Mouse (Mus musculus): ENCODE measurements at regions not wholly inside any gene's neighbourhood (a gene's known extent, or its start where the extent isn't known, plus 50 kb on each side); places are given as distances from the start of the nearest gene placed in this dataset.

DNA sequence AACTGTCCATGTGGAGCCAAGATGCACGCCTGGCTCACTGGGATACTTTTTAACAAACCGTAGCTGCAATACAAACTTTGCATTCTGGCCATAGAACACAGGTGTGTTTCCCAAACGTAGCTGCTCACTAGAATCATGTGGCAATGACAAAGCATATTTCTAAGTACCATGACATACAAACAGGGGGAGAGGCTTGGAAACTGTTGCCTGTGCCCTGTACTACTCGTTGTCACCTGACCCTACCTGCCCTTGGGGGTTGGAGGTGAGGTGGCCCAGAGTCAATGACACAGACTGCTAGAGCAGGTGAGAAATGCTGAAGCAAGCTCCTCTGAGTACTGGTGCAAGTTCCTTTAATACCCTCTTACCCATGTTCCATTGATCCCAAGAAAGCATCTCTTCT lies 64.3 kb upstream of the Map4k3 start:
- Histone ChIP-seq H3K27ac (ENCODE audit: low read depth, low read length) (no peak overlapping the region), H3K9ac (ENCODE audit: low read length) (no peak overlapping the region), H3K27me3 (ENCODE audit: control insufficient read depth, insufficient read depth, low read length) (no peaks in the 10 kb centered on the region), H3K4me2 (ENCODE audit: low read depth) (no peak overlapping the region), H3K9me3 (ENCODE audit: control insufficient read depth, low read length) (no peaks in the 10 kb centered on the region), H3K4me1 (ENCODE audit: control insufficient read depth, insufficient read depth, low read length) (no peaks in the 10 kb centered on the region), H3K4me3 (ENCODE audit: low read depth, low read length) (no peak overlapping the region), H3K36me3 (ENCODE audit: control insufficient read depth, insufficient read depth, low read length) (no peaks in the 10 kb centered on the region)
- 79% methylated on average over 4 of the region's 4 CpGs for WGBS
- DNase-seq (ENCODE audit: low spot score): no peak
- no peak for ATAC-seq (ENCODE audit: insufficient read depth, low FRiP score, low TSS enrichment)

- no peak for ATAC-seq (ENCODE audit: insufficient read depth, low FRiP score, low TSS enrichment)
- DNase-seq (ENCODE audit: low spot score): no peak
- Histone ChIP-seq H3K9me3 (ENCODE audit: control insufficient read depth, low read length) (no peaks in the 10 kb centered on the region), H3K27me3 (ENCODE audit: control insufficient read depth, insufficient read depth, low read length) (no peaks in the 10 kb centered on the region), H3K4me1 (ENCODE audit: control insufficient read depth, insufficient read depth, low read length) (no peaks in the 10 kb centered on the region), H3K9ac (ENCODE audit: low read length) (no peak overlapping the region), H3K4me3 (ENCODE audit: low read depth, low read length) (no peak overlapping the region), H3K27ac (ENCODE audit: low read depth, low read length) (no peak overlapping the region), H3K36me3 (ENCODE audit: control insufficient read depth, insufficient read depth, low read length) (no peaks in the 10 kb centered on the region), H3K4me2 (ENCODE audit: low read depth) (no peak overlapping the region)
- 81% methylated on average over 12 of the region's 12 CpGs for WGBS
Observed at GRCm38 (mm10) chr17:80789706-80790105, 61.4 kb upstream of the Map4k3 start.

- H3K4me3 ChIP-seq (ENCODE audit: low read depth, low read length): no peak overlapping the region
- H3K4me2 ChIP-seq (ENCODE audit: low read depth): no peak overlapping the region
- H3K27ac ChIP-seq (ENCODE audit: low read depth, low read length): no peak overlapping the region
- no peaks in the 10 kb centered on the region for H3K4me1 ChIP-seq (ENCODE audit: control insufficient read depth, insufficient read depth, low read length)
- no peak overlapping the region for H3K9ac ChIP-seq (ENCODE audit: low read length)
- 80% methylated on average over 3 of the region's 3 CpGs for WGBS
- no peak for ATAC-seq (ENCODE audit: insufficient read depth, low FRiP score, low TSS enrichment)
- no peak for DNase-seq (ENCODE audit: low spot score)
- H3K9me3 ChIP-seq (ENCODE audit: control insufficient read depth, low read length): no peaks in the 10 kb centered on the region
- no peaks in the 10 kb centered on the region for H3K36me3 ChIP-seq (ENCODE audit: control insufficient read depth, insufficient read depth, low read length)
- no peaks in the 10 kb centered on the region for H3K27me3 ChIP-seq (ENCODE audit: control insufficient read depth, insufficient read depth, low read length)
Observed at GRCm38 (mm10) chr17:80789000-80789399, 60.7 kb upstream of the Map4k3 start.

- H3K9ac ChIP-seq (ENCODE audit: low read length): no peak overlapping the region
Observed at GRCm38 (mm10) chr17:80786858-80787257, 58.6 kb upstream of the Map4k3 start.

GRCm38 (mm10) chr17:80786061-80786851 lies 58.0 kb upstream of the Map4k3 start:
- 83% methylated on average over 8 of the region's 8 CpGs for WGBS
- Histone ChIP-seq H3K27me3 (ENCODE audit: control insufficient read depth, insufficient read depth, low read length) (no peaks in the 10 kb centered on the region), H3K27ac (ENCODE audit: low read depth, low read length) (no peak overlapping the region), H3K4me3 (ENCODE audit: low read depth, low read length) (no peak overlapping the region), H3K36me3 (ENCODE audit: control insufficient read depth, insufficient read depth, low read length) (no peaks in the 10 kb centered on the region), H3K9ac (ENCODE audit: low read length) (no peak overlapping the region), H3K4me1 (ENCODE audit: control insufficient read depth, insufficient read depth, low read length) (no peaks in the 10 kb centered on the region), H3K9me3 (ENCODE audit: control insufficient read depth, low read length) (no peaks in the 10 kb centered on the region), H3K4me2 (ENCODE audit: low read depth) (no peak overlapping the region)
- DNase-seq (ENCODE audit: low spot score): no peak
- no peak for ATAC-seq (ENCODE audit: insufficient read depth, low FRiP score, low TSS enrichment)

More at GRCm38 (mm10) chr17:80786858-80787257, 58.6 kb upstream of the Map4k3 start:
- no peak overlapping the region for H3K4me2 ChIP-seq (ENCODE audit: low read depth)
- DNase-seq (ENCODE audit: low spot score) (no peak), ATAC-seq (ENCODE audit: insufficient read depth, low FRiP score, low TSS enrichment) (no peak)
- H3K27ac ChIP-seq (ENCODE audit: low read depth, low read length): no peak overlapping the region
- H3K27me3 ChIP-seq (ENCODE audit: control insufficient read depth, insufficient read depth, low read length): no peaks in the 10 kb centered on the region
- 78% methylated on average over 2 of the region's 2 CpGs for WGBS
- no peaks in the 10 kb centered on the region for H3K36me3 ChIP-seq (ENCODE audit: control insufficient read depth, insufficient read depth, low read length)
- H3K9me3 ChIP-seq (ENCODE audit: control insufficient read depth, low read length): no peaks in the 10 kb centered on the region
- H3K4me1 ChIP-seq (ENCODE audit: control insufficient read depth, insufficient read depth, low read length): no peaks in the 10 kb centered on the region
- H3K4me3 ChIP-seq (ENCODE audit: low read depth, low read length): no peak overlapping the region

GRCm38 (mm10) chr17:80785476-80785875 lies 57.2 kb upstream of the Map4k3 start:
- no peak for ATAC-seq (ENCODE audit: insufficient read depth, low FRiP score, low TSS enrichment)
- no peak for DNase-seq (ENCODE audit: low spot score)

GRCm38 (mm10) chr17:80785049-80785448 lies 56.8 kb upstream of the Map4k3 start:
- no peaks in the 10 kb centered on the region for H3K27me3 ChIP-seq (ENCODE audit: control insufficient read depth, insufficient read depth, low read length)
- ATAC-seq (ENCODE audit: insufficient read depth, low FRiP score, low TSS enrichment): no peak

More at GRCm38 (mm10) chr17:80785476-80785875, 57.2 kb upstream of the Map4k3 start:
- no peaks in the 10 kb centered on the region for H3K27me3 ChIP-seq (ENCODE audit: control insufficient read depth, insufficient read depth, low read length)
- H3K9ac ChIP-seq (ENCODE audit: low read length): no peak overlapping the region
- H3K4me3 ChIP-seq (ENCODE audit: low read depth, low read length): no peak overlapping the region
- no peaks in the 10 kb centered on the region for H3K36me3 ChIP-seq (ENCODE audit: control insufficient read depth, insufficient read depth, low read length)
- no peak overlapping the region for H3K27ac ChIP-seq (ENCODE audit: low read depth, low read length)
- no peak overlapping the region for H3K4me2 ChIP-seq (ENCODE audit: low read depth)
- 68% methylated on average over 8 of the region's 8 CpGs for WGBS
- no peaks in the 10 kb centered on the region for H3K4me1 ChIP-seq (ENCODE audit: control insufficient read depth, insufficient read depth, low read length)
- H3K9me3 ChIP-seq (ENCODE audit: control insufficient read depth, low read length): no peaks in the 10 kb centered on the region

DNA sequence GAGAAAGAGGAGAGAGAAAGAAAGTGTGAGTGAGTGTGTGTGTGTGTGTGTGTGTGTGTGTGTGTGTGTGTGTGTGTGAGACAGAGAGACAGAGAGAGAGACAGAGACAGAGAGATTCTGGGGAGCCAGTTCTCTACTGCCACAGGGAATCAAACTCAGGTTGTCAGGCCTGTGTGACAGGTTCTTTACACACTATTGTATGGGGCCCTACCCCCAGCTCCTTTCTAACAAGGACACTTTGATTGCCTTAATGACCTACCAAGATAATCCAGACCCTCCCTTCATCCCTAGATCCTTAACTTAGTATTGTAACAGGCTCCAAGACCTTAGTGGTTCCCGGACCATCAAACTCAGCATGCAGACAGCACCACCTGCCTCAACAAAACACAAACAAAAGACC lies 53.9 kb upstream of the Map4k3 start:
- WGBS: 5% methylated on average over 1 of the region's 1 CpGs
- H3K36me3 ChIP-seq (ENCODE audit: control insufficient read depth, insufficient read depth, low read length): no peaks in the 10 kb centered on the region
- no peak overlapping the region for H3K9ac ChIP-seq (ENCODE audit: low read length)
- no peak overlapping the region for H3K4me2 ChIP-seq (ENCODE audit: low read depth)
- ATAC-seq (ENCODE audit: insufficient read depth, low FRiP score, low TSS enrichment) (no peak), DNase-seq (ENCODE audit: low spot score) (no peak)
- H3K27ac ChIP-seq (ENCODE audit: low read depth, low read length): no peak overlapping the region
- no peaks in the 10 kb centered on the region for H3K27me3 ChIP-seq (ENCODE audit: control insufficient read depth, insufficient read depth, low read length)
- no peaks in the 10 kb centered on the region for H3K9me3 ChIP-seq (ENCODE audit: control insufficient read depth, low read length)
- H3K4me3 ChIP-seq (ENCODE audit: low read depth, low read length): no peak overlapping the region
- no peaks in the 10 kb centered on the region for H3K4me1 ChIP-seq (ENCODE audit: control insufficient read depth, insufficient read depth, low read length)

More at GRCm38 (mm10) chr17:80785049-80785448, 56.8 kb upstream of the Map4k3 start:
- no peaks in the 10 kb centered on the region for H3K4me1 ChIP-seq (ENCODE audit: control insufficient read depth, insufficient read depth, low read length)
- H3K27ac ChIP-seq (ENCODE audit: low read depth, low read length): no peak overlapping the region
- H3K4me3 ChIP-seq (ENCODE audit: low read depth, low read length): no peak overlapping the region
- no peaks in the 10 kb centered on the region for H3K9me3 ChIP-seq (ENCODE audit: control insufficient read depth, low read length)
- WGBS: 72% methylated on average over 4 of the region's 4 CpGs
- H3K36me3 ChIP-seq (ENCODE audit: control insufficient read depth, insufficient read depth, low read length): no peaks in the 10 kb centered on the region
- H3K4me2 ChIP-seq (ENCODE audit: low read depth): no peak overlapping the region
- no peak overlapping the region for H3K9ac ChIP-seq (ENCODE audit: low read length)
- no peak for DNase-seq (ENCODE audit: low spot score)

DNA sequence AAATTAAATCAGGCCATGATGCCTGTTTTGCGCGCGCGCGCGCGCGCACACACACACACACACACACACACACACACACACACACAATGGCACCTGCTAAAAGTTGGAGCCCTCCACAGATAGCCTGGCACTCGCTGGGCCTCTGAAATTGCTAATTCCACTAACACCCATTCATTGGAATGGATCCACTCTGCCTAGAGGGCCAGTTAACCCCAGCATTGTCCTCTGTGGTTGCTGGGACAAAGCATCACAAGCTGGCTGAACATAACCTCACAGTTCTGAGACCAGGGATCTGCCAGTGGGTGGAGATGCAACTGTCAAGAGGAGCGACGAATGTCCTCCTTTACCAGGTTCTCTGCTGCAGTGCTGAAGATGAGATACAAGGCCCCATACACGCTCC lies 53.3 kb upstream of the Map4k3 start:
- Histone ChIP-seq H3K27me3 (ENCODE audit: control insufficient read depth, insufficient read depth, low read length) (no peaks in the 10 kb centered on the region), H3K27ac (ENCODE audit: low read depth, low read length) (no peak overlapping the region), H3K36me3 (ENCODE audit: control insufficient read depth, insufficient read depth, low read length) (no peaks in the 10 kb centered on the region), H3K4me2 (ENCODE audit: low read depth) (no peak overlapping the region), H3K9ac (ENCODE audit: low read length) (no peak overlapping the region), H3K4me3 (ENCODE audit: low read depth, low read length) (no peak overlapping the region), H3K9me3 (ENCODE audit: control insufficient read depth, low read length) (no peaks in the 10 kb centered on the region), H3K4me1 (ENCODE audit: control insufficient read depth, insufficient read depth, low read length) (no peaks in the 10 kb centered on the region)
- ATAC-seq (ENCODE audit: insufficient read depth, low FRiP score, low TSS enrichment) (no peak), DNase-seq (ENCODE audit: low spot score) (no peak)
- 94% methylated on average over 12 of the region's 12 CpGs for WGBS
